Mouse (Mus musculus) kidney, embryonic 16.5 days (tissue): Measurements from ENCODE around the gene Mrgprg. TPM values are rescaled to one million over a fixed set of nuclear protein-coding genes. Genes with fewer than 3 reads are reported as not detected.
A peak's percentile ranks its signal among the peaks of the same experiment; 100 is the strongest.

ENCODE experiments used
- ATAC-seq: fragments of 200-750 bp; cut with Nextera tagmentation; 2 replicates; pipeline ENCODE4 v1.8.0; 2017; ENCODE audit warnings: moderate TSS enrichment; ENCODE audit not compliant: low FRiP score, low TSS enrichment
- H3K27ac ChIP-seq: fragments of 300-500 bp; sonication (generic); 2 replicates; pipeline ENCODE4 v1.5.1; 2014; ENCODE audit warnings: low read length
- H3K27me3 ChIP-seq: fragments of 300-500 bp; sonication (generic); 2 replicates; pipeline ENCODE4 v1.6.1; 2014; ENCODE audit warnings: low read length, control low read depth, mixed read lengths; ENCODE audit not compliant: insufficient read depth
- H3K36me3 ChIP-seq: fragments of 300-500 bp; sonication (generic); 2 replicates; pipeline ENCODE4 v1.6.1; 2014; ENCODE audit warnings: low read length, control low read depth, mixed read lengths; ENCODE audit not compliant: insufficient read depth
- H3K4me1 ChIP-seq: fragments of 300-500 bp; sonication (generic); 2 replicates; pipeline ENCODE4 v1.6.1; 2014; ENCODE audit warnings: low read length, control low read depth, mixed read lengths; ENCODE audit not compliant: insufficient read depth
- H3K4me2 ChIP-seq: fragments of 300-500 bp; sonication (generic); replicated peaks from 2 replicates; pipeline ENCODE4 v1.6.1; 2014; ENCODE audit warnings: low read depth, low read length
- H3K4me3 ChIP-seq: fragments of 300-500 bp; sonication (generic); 2 replicates; pipeline ENCODE4 v1.5.1; 2014; ENCODE audit warnings: mild to moderate bottlenecking, low read length
- H3K9ac ChIP-seq: fragments of 300-500 bp; sonication (generic); replicated peaks from 2 replicates; pipeline ENCODE4 v1.6.1; 2014; ENCODE audit warnings: low read length
- H3K9me3 ChIP-seq: fragments of 300-500 bp; sonication (generic); 2 replicates; pipeline ENCODE4 v1.6.1; 2016; ENCODE audit warnings: low read length, control low read depth
- WGBS: fragments of 180-500 bp; shearing (Covaris S2); extraction: QIAGEN DNeasy Blood & Tissue Kit; methylation state at CpG from one replicate; pipeline ENCODE4 v1.1.7; 2014; 5-methylcytosine and 5-hydroxymethylcytosine counted together
- polyA plus RNA-seq: library from polyadenylated mRNA; unstranded; fragments of >200 nt; fragmentation: Nextera tagmentation; extraction: Ambion mirVana; gene quantifications from 2 replicates; pipeline ENCODE4 v1.2.1, GENCODE M21; 2015

Mrgprg gene
- polyA plus RNA-seq, 1 experiment from 2014 or later, result not detected

- Histone ChIP-seq H3K4me2 (peak overlapping the region; percentile 76), H3K4me3 (peak overlapping the region; percentile 75), H3K4me1 (peaks cover 25% of the 10 kb centered on the region), H3K9ac (peak overlapping the region; percentile 85), H3K27ac (no peak overlapping the region), H3K9me3 (no peaks in the 10 kb centered on the region), H3K27me3 (no peaks in the 10 kb centered on the region), H3K36me3 (no peaks in the 10 kb centered on the region)
- WGBS, result 10% methylated on average over 2 of the region's 2 CpGs
- peak; percentile 18; the same call in 1 of the 2 replicates for ATAC-seq
These were observed 26.1 kb downstream of the Mrgprg start for GRCm38 (mm10) chr7:143740653-143741052.

GRCm38 (mm10) chr7:143739511-143740461 lies 27.0 kb downstream of the Mrgprg start:
- H3K4me3 ChIP-seq, result peak overlapping the region; percentile 75
- ATAC-seq, result peak; percentile 95
- under 1% methylated on average over 35 of the region's 38 CpGs for WGBS
- H3K4me1 ChIP-seq, result peaks cover 25% of the 10 kb centered on the region
- no peaks in the 10 kb centered on the region for H3K9me3 ChIP-seq
- peak overlapping the region; percentile 76 for H3K4me2 ChIP-seq
- peak overlapping the region; percentile 69 for H3K27ac ChIP-seq
- H3K27me3 ChIP-seq, result no peaks in the 10 kb centered on the region
- H3K36me3 ChIP-seq, result no peaks in the 10 kb centered on the region
- H3K9ac ChIP-seq, result peak overlapping the region; percentile 85

- ATAC-seq, result no peak
- Histone ChIP-seq H3K27ac (peak overlapping the region; percentile 23), H3K9me3 (no peaks in the 10 kb centered on the region), H3K36me3 (peaks cover 5% of the 10 kb centered on the region; the same call in 1 of the 2 replicates), H3K4me3 (peak overlapping the region; percentile 75), H3K4me2 (peak overlapping the region; percentile 76), H3K4me1 (peaks cover 25% of the 10 kb centered on the region), H3K9ac (peak overlapping the region; percentile 85), H3K27me3 (no peaks in the 10 kb centered on the region)
- 29% methylated on average over 5 of the region's 5 CpGs for WGBS
These were observed 28.2 kb downstream of the Mrgprg start for GRCm38 (mm10) chr7:143738601-143739006.

GRCm38 (mm10) chr7:143738194-143738593 lies 28.6 kb downstream of the Mrgprg start:
- 65% methylated on average over 6 of the region's 6 CpGs for WGBS
- Histone ChIP-seq H3K4me2 (peak overlapping the region; percentile 76), H3K9me3 (no peaks in the 10 kb centered on the region), H3K27me3 (no peaks in the 10 kb centered on the region), H3K4me1 (peaks cover 25% of the 10 kb centered on the region), H3K36me3 (peaks cover 5% of the 10 kb centered on the region; the same call in 1 of the 2 replicates), H3K9ac (peak overlapping the region; percentile 85), H3K27ac (peak overlapping the region; percentile 23; the same call in 1 of the 2 replicates), H3K4me3 (peak overlapping the region; percentile 75)
- no peak for ATAC-seq

- Histone ChIP-seq H3K36me3 (peaks cover 5% of the 10 kb centered on the region; the same call in 1 of the 2 replicates), H3K27ac (no peak overlapping the region), H3K27me3 (no peaks in the 10 kb centered on the region), H3K9ac (no peak overlapping the region), H3K4me1 (peaks cover 24% of the 10 kb centered on the region), H3K9me3 (no peaks in the 10 kb centered on the region), H3K4me3 (no peak overlapping the region), H3K4me2 (no peak overlapping the region)
- 92% methylated on average over 4 of the region's 4 CpGs for WGBS
- no peak for ATAC-seq
These were observed 33.0 kb downstream of the Mrgprg start for GRCm38 (mm10) chr7:143733746-143734145.

GRCm38 (mm10) chr7:143729886-143730285 lies 36.9 kb downstream of the Mrgprg start:
- Histone ChIP-seq H3K27me3 (no peaks in the 10 kb centered on the region), H3K4me3 (no peak overlapping the region), H3K4me2 (no peak overlapping the region), H3K4me1 (peaks cover 15% of the 10 kb centered on the region), H3K9ac (no peak overlapping the region), H3K9me3 (no peaks in the 10 kb centered on the region), H3K27ac (no peak overlapping the region), H3K36me3 (peaks cover 5% of the 10 kb centered on the region; the same call in 1 of the 2 replicates)
- 56% methylated on average over 10 of the region's 10 CpGs for WGBS
- ATAC-seq, result 0 out of 2 replicates have a peak, but pooled peaks have one; percentile 21

GRCm38 (mm10) chr7:143726396-143726795 lies 40.4 kb downstream of the Mrgprg start:
- Histone ChIP-seq H3K27ac (no peak overlapping the region), H3K4me1 (peaks cover 18% of the 10 kb centered on the region), H3K36me3 (no peaks in the 10 kb centered on the region), H3K4me2 (no peak overlapping the region), H3K9ac (no peak overlapping the region), H3K4me3 (no peak overlapping the region), H3K27me3 (no peaks in the 10 kb centered on the region), H3K9me3 (no peaks in the 10 kb centered on the region)
- 80% methylated on average over 4 of the region's 4 CpGs for WGBS
- no peak for ATAC-seq

- no peaks in the 10 kb centered on the region for H3K36me3 ChIP-seq
- ATAC-seq, result peak; percentile 71; the same call in 1 of the 2 replicates
- WGBS, result 82% methylated on average over 4 of the region's 4 CpGs
- H3K4me3 ChIP-seq, result no peak overlapping the region
- H3K4me2 ChIP-seq, result no peak overlapping the region
- no peaks in the 10 kb centered on the region for H3K9me3 ChIP-seq
- H3K9ac ChIP-seq, result no peak overlapping the region
- H3K4me1 ChIP-seq, result 0 out of 2 replicates have a peak, but pooled peaks cover 5% of the 10 kb centered on the region
- peak overlapping the region; percentile 6; the same call in 1 of the 2 replicates for H3K27ac ChIP-seq
- H3K27me3 ChIP-seq, result no peaks in the 10 kb centered on the region
These were observed 43.0 kb downstream of the Mrgprg start for GRCm38 (mm10) chr7:143723841-143724240.

GRCm38 (mm10) chr7:143722646-143723045 lies 44.1 kb downstream of the Mrgprg start:
- Histone ChIP-seq H3K4me1 (peaks cover 15% of the 10 kb centered on the region), H3K9me3 (no peaks in the 10 kb centered on the region), H3K4me2 (no peak overlapping the region), H3K9ac (no peak overlapping the region), H3K27ac (no peak overlapping the region), H3K27me3 (no peaks in the 10 kb centered on the region), H3K4me3 (no peak overlapping the region), H3K36me3 (no peaks in the 10 kb centered on the region)
- ATAC-seq, result no peak
- 85% methylated on average over 5 of the region's 5 CpGs for WGBS

- peak; percentile 81 for ATAC-seq
- H3K27ac ChIP-seq, result peak overlapping the region; percentile 76
These were observed 49.0 kb downstream of the Mrgprg start for GRCm38 (mm10) chr7:143717811-143718210.

More at GRCm38 (mm10) chr7:143717811-143718210, 49.0 kb downstream of the Mrgprg start:
- Histone ChIP-seq H3K9me3 (no peaks in the 10 kb centered on the region), H3K36me3 (peaks cover 16% of the 10 kb centered on the region), H3K9ac (no peak overlapping the region), H3K4me3 (no peak overlapping the region), H3K27me3 (no peaks in the 10 kb centered on the region), H3K4me2 (no peak overlapping the region), H3K4me1 (peaks cover 20% of the 10 kb centered on the region)
- 83% methylated on average over 1 of the region's 1 CpGs for WGBS
